Mouse (Mus musculus) thymus, adult 18-20 months (tissue): ENCODE measurements around the gene Kcnn1.
A peak's percentile ranks its signal among the peaks of the same experiment; 100 is the strongest.

Source experiments
- DNase-seq, 2 experiments: peaks; one replicate each; pipeline ENCODE4 v3.0.0; 2022; ENCODE audit warnings: mixed read lengths in 2 of 2

Gene Kcnn1

GRCm38 (mm10) chr8:70808239-70808638 lies 54.8 kb downstream of the Kcnn1 start, which contains the start of gene Il12rb1:
TSS of gene Il12rb1 (plus strand) at chr8:70808449.
- no peak for DNase-seq

DNA sequence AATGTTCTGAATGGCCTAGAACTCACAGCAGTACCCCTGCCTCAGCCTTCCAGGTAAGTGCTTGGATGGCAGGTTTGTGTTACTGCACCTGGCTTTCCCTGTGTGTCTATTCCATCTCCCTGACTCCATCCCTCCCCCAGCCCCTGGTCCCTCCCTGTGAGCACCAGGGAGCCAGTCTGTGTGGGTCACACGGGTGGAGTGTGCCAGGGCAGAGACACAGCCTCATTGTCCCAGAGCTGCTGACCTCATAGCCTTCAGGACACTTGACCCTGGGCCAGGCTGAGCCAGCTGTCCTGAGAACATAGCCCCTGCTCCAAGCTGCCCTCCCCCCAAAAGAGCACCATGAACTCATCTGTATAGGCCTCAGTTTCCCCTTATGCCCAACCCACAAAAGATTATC lies 55.8 kb downstream of the Kcnn1 start:
- DNase-seq: no peak

DNA sequence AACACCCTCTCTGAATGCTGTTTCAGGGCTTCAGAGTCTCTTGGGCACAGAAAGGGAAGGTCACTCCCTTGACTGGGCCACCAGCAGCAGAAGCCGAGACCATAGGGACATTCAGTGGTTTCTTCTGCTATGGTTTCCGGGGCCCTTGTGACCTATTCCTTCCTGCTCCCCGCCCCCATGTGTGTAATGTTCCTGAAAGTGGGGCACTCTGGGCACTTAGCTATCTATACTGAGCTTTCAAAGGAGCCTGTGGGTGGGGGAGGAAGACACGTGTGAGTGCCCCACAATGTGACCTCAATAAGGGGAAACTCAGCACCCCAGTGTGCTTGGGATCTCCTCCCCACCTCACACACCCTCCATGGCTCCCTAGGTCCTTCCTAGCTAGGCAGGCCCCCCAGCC lies 56.5 kb downstream of the Kcnn1 start:
- DNase-seq: peak; percentile 73 to 87

GRCm38 (mm10) chr8:70804481-70805206 lies 58.4 kb downstream of the Kcnn1 start, which contains the start of gene Mast3:
TSS of gene Mast3 (minus strand) at chr8:70805054.
- DNase-seq: peak; percentile 79 to 81

- peak; percentile 82 to 84 for DNase-seq
Observed at GRCm38 (mm10) chr8:70803761-70804480, 59.1 kb downstream of the Kcnn1 start.

GRCm38 (mm10) chr8:70802786-70803510 lies 60.1 kb downstream of the Kcnn1 start:
- no peak for DNase-seq

GRCm38 (mm10) chr8:70801830-70802229 lies 61.2 kb downstream of the Kcnn1 start:
- no peak for DNase-seq

DNA sequence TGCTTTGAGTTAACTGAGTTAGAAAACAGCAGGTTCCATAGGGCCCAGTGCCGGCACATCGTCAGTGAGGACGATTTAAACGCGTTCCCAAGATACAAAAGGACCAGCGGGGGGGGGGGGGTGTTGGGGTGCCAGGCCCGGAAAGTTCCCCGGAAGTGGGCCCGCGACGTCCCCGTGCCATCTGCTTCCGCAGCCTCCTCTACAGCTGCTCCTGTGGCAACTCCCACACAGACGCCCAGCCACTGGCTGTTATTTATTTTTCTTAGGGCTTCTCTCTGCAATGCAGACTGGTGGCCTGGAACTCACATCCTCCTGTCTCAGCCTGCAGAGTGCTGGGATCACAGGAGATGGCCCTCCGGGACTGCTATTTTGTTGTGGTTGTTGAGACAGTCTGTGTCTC lies 61.9 kb downstream of the Kcnn1 start:
- peak in 1 of 2 experiments; percentile 68 for DNase-seq

DNA sequence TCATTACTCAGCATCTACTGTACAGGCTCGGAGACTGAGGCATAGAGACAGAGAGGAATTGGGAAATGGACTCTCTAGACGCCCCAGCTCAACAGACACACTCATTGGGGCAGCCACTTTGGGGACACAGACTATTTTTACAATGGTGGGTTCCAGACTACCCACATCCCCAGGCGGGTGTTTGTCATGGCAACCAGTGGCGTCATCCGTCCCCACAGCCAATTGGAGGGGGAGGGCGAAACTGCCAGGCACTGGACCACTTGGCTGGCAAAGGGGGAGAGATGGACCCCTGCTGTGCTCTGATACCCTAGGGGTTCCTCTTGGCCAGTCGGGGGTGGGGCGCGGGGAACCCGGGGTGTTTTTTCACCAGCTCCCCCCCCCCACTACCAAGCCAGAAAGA lies 62.4 kb downstream of the Kcnn1 start:
- DNase-seq: no peak

DNA sequence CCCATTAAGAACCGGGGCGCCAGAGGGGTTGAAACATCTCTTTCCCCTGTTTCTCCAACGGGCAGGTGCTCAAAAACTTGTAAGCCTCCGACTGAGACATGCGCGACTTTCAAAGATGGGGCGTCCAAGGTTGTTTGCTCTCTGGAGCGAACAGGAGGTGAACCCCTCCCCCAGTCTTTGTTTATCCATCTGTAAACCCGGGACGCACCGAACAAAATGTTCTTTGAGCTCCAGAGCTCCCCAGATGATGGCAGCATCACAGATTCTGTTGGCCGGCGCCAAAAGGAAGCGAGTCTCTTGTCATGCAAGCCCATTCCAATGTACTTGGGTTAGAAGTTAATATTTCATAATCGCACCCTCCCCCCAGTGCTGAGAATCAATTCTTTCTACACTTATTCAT lies 64.8 kb downstream of the Kcnn1 start:
- DNase-seq: no peak

DNA sequence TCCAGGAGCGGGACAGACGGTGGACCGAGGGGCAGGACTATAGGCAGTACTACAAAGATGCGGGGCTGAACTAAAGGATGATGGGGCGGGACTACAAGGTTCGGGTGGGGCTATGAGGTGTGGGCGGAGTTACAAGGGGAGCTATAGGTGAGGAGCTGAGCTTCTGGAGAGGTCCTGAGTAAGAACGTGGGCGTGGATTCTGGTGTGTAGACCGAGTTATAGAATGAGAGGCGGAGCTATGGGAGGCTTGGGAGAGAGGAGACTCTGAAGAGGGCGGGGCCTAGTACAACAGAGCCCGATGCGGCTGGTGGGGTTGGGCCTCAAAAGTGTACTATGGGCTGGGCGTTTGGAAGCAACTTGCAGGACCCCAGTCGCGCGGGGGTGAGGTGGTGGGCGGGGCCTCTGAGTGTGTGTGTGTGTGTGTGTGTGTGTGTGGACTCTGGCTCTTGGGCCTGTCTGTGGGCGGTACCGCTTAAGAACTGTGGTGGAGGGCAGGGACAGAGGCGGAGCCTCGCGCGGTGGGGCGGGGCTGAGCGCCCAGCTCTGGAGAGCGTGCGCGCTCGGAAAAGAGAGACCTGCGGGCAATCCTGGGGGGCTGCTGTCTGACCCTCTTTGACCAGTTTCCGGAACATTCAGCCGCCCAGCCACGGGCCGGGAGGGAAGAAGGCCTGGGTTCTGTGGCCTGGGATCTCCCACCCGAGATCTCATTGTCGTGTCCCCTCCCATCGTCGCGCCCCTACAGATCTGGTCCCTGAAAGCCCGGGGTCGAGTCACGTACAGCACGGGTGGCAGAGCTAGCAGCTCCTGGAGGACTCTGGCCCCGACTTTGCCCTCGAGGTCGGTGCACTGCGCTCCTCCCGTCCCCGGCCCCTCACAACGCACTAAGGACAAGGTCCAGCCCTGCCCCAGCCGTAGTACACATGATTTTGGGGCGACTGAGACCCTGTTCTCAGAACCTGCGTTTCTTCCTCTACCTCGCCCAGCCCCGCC lies 65.7 kb downstream of the Kcnn1 start:
- peak; percentile 64 to 81 for DNase-seq

- no peak for DNase-seq
Observed at GRCm38 (mm10) chr8:70796403-70797080, 66.5 kb downstream of the Kcnn1 start.

DNA sequence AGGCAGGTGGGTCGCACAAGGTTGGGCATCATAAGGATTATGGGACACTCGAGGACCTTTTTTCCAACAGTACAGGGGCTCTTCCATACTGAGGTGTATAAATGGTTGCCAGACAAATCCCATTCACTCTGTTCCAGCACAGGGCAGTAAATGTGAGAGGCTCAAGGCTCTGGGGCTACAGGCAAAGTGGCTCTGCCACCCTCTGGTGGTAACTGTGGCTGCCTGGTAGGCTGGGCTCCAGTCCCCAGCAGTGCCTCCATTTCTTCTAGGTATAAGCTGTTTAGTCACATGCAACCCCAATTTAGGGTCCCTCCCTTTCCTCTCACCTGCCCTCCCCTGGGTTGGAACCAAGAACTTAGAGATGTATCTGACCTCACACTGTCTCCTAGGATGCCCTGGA lies 67.7 kb downstream of the Kcnn1 start:
- no peak for DNase-seq

- DNase-seq: no peak
Observed at GRCm38 (mm10) chr8:70794215-70794614, 68.8 kb downstream of the Kcnn1 start.

DNA sequence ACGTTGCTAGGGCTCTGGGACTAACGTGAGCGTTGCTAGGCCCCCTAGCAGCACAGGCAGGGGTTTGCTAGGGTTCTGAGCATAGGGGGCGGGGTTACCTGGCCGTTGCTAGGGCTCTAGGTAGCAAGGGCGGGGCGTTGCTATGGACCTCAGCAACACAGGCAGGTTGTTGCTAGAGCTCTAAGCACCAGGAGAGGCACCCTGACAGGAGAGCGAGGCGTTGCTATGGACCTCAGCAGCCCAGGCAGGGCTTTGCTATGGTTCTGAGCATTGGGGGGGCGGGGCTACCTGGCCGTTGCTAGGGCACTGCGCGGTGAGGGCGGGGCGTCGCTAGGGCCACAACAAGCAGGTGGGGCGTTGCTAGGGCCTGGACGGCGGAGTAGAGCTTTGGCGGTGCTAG lies 70.4 kb downstream of the Kcnn1 start:
- no peak for DNase-seq
